Mouse (Mus musculus) left cerebral cortex, postnatal 4 days (tissue): ENCODE results near the gene Atrnl1. TPM values are rescaled to one million over a fixed set of nuclear protein-coding genes. Genes with fewer than 3 reads are reported as not detected.

ENCODE experiments used
- DNase-seq: peaks from one replicate; pipeline ENCODE4 v3.0.0-alpha.2; 2022
- intact Hi-C: fragments of 180-260 bp; cut with DNase I; formaldehyde crosslinking; loops from one replicate; pipeline ENCODE4 v1.15.1; 2025
- total RNA-seq, 2 experiments: library from RNA; stranded (reverse); gene quantifications; 2 replicates each; pipeline ENCODE4 v1.2.3; 2021

Atrnl1 gene
- total RNA-seq, 2 experiments from 2014 or later, result 79.5 to 86.2 TPM

DNA sequence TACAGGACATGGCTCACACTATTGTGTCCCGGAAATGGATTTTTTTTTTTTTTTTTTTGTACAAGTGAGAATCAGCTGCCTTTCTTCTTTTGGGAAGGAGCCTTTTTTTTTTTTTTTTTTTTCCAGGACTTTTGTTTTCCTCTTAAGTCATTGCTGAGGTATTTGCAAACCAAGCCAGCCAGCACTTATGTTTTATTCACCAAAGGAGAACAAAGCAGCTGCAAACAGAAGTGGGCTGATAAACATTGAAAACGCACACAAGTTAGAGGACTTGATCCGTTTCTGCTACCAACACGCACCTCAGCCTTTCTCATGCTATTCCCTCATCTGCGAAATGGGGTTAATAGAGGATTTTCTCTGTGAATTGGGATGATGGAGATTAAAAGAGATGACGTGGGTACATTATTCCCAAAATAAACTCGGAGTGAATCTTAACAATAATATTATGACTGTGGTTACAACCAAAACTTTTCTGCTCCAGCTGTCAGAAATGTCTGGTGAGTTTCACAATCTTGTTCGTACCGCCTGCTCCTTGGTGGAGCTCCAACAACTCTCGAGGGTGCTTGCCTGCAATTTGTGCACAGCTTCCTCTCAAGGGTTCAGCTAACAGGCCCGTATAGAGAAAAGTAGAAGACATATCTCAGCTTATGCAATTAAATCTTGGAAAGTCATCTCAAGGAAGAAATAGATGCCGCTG is 1.3 kb upstream of the Atrnl1 start:
- DNase-seq, result no peak
- intact Hi-C loops, result loop anchor here (5.0 kb wide), 1 partner anchor 122 kb away; no protein-coding TSS in a partner anchor

DNA sequence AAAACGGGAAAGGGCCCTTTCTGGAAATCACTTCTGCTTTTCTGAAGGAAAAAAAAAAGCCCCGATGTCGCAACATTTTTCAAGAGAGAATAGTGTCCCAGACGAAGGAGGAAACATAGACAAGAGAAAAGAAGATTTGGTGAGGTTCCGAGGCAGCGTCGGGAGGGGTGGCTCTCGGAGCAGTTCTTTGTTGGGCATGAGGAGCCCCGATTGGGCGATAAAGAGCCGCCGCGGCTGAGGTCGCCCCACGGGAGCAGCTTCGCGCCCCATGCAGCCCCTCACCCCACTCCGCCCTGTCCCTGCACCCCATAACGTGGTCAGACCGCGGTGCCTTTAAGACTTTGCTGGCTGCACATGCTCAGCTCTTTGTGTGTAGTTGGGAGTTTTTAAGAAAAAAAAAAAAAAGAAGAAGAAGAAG is 767 bp upstream of the Atrnl1 start:
- peak; percentile 48 for DNase-seq
- intact Hi-C loops, result loop anchor here (5.0 kb wide), 1 partner anchor 123 kb away; no protein-coding TSS in a partner anchor

DNA sequence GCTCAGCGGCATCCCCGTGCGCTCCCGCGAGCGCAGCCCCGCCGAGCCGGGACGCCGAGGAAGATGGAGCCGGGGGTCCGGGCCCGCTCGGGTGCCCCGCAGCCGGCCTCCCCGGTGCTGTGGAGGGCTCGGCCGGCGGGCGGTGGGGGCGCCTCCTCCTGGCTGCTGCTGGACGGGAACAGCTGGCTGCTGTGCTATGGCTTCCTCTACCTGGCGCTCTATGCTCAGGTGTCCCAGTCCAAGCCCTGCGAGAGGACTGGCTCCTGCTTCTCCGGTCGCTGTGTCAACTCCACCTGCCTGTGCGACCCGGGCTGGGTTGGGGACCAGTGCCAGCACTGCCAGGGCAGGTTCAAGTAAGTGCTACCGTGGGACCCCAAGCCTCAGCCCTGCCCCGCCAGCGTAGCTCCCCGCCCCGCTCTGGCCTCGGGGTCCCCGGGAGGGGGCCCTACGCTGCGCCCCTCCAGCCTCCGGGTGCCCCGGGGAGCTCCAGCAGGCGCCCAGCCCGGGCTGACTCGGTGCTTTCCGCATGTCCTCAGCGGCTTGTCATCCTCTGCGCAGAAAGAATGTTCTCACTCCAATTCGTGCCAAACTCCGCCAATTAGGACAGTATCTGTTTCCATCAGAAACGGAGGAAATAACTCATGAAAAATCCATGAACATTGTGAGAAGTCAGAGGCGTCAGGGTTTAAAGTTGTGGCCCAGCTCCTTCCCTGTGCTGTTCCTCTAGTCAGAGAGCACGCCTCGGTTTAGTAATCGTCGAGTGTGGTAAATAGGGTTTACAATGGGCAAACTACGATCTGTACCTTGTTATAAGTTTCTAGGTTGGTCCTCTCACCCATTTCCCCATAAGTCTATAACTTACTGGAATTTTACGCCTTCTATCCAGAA is 701 bp downstream of the Atrnl1 start:
- DNase-seq, result peak; percentile 44
- intact Hi-C loops, result loop anchor here (5.0 kb wide), 1 partner anchor 124 kb away; no protein-coding TSS in a partner anchor

DNA sequence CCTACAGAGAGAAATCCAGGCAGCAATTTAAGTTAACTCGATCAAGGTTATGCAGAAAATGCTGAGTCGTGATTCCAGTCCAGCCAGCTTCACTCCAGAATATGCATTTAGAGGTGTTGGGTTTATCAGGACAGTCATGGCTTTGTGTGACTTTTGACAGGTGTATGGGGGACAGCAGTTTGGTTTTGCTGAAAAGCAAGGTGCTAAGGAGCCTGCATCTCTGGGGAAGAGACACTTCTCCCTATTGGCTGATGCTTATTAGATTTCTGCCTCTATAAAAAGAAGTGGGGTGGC is 1.3 kb downstream of the Atrnl1 start:
- intact Hi-C loops, result loop anchor here (5.0 kb wide), 1 partner anchor 125 kb away; no protein-coding TSS in a partner anchor
- DNase-seq, result no peak

DNA sequence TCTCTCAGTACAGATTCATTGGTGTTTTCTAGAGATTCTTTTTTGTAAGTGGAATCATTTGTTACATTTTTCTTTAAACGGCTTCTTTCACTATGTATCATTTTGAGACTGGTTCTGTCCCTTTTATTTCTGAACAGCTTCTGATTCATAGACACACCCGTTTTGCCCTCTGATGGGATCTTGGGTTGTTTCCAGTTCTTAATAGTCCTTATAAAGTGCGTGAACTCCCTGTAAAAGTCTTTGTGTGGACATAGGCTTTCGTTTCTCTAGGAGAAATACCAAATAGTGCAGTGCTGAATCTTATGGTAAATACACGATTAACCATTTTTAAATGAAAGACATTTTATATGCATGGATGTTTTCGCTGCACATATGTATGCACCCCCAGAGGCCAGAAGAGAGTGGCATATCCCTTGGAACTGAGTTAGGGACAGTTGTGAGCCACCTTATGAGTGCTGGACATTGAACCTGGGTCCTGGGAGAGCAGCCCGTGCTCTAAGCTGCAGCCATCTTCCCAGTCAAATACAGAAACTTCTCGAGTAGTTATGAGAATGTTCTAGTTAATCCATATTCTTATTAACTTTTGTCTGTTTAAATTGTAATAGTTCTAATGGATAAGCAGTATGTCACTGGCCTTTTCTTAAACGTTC is 5.3 kb downstream of the Atrnl1 start:
- no peak for DNase-seq
- intact Hi-C loops, result no loop called here

- DNase-seq, result no peak
- intact Hi-C loops, result no loop called here
Observed at GRCm38 (mm10) chr19:57619088-57619487, 8.3 kb downstream of the Atrnl1 start.

DNA sequence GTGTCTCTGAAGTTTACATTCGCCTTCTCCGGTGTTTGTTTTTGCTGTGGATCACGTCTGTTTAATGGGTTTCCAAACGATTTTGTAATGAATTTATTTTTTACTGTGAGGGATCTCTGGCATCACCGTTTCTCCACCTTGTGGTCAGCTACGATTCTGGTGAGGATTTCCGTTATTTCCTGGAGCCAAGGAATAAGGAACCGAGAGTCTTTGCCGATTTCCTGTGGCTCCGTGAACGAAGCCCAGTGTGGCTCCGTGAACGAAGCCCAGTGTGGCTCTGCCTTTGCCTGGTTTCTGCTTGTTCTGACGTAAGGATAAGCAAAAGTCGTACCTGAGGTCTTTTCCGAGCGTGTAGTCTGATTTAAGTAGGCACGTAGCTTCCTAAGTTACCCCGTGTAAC is 11.0 kb downstream of the Atrnl1 start:
- DNase-seq, result no peak
- intact Hi-C loops, result loop anchor here (10.0 kb wide), 1 partner anchor 457 kb away; no protein-coding TSS in a partner anchor

DNA sequence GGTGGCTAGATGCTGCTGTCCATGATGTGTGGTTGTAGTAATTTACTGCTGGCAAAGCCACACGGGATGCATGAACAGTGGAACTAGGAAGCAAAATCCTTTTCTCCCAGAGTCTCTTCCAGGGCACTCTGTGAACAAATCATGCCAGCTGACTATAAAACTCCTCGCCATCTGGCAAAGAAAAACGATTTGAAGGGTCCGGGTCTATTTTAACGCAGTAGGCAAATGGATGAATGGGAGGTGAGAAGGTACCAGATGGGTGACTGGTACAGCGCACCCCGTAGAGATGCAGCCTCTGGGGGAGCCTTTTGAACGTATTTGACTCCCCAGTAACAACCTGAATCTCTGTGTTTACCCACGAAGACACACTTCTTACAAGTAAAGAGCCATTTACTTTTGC is 14.9 kb downstream of the Atrnl1 start:
- DNase-seq, result no peak

GRCm38 (mm10) chr19:57627251-57627650 is 16.4 kb downstream of the Atrnl1 start:
- DNase-seq, result no peak

More for the DNA sequence above, 14.9 kb downstream of the Atrnl1 start:
- intact Hi-C loops, result loop anchor here (10.0 kb wide), 1 partner anchor 461 kb away; no protein-coding TSS in a partner anchor

GRCm38 (mm10) chr19:57642536-57642935 is 31.7 kb downstream of the Atrnl1 start:
- peak; percentile 4 for DNase-seq
- intact Hi-C loops, result loop anchor here (10.0 kb wide), 1 partner anchor 238 kb away; no protein-coding TSS in a partner anchor

More at GRCm38 (mm10) chr19:57627251-57627650, 16.4 kb downstream of the Atrnl1 start:
- intact Hi-C loops, result loop anchor here (10.0 kb wide), 1 partner anchor 462 kb away; no protein-coding TSS in a partner anchor

GRCm38 (mm10) chr19:57642980-57643379 is 32.1 kb downstream of the Atrnl1 start:
- no peak for DNase-seq
- intact Hi-C loops, result loop anchor here (10.0 kb wide), 1 partner anchor 238 kb away; no protein-coding TSS in a partner anchor

- no peak for DNase-seq
- intact Hi-C loops, result loop anchor here (10.0 kb wide), 1 partner anchor 244 kb away; no protein-coding TSS in a partner anchor
Observed at GRCm38 (mm10) chr19:57648202-57648943, 37.5 kb downstream of the Atrnl1 start.

- intact Hi-C loops, result loop anchor here (10.0 kb wide), 1 partner anchor 244 kb away; no protein-coding TSS in a partner anchor
- no peak for DNase-seq
Observed at GRCm38 (mm10) chr19:57648944-57649271, 38.1 kb downstream of the Atrnl1 start.

DNA sequence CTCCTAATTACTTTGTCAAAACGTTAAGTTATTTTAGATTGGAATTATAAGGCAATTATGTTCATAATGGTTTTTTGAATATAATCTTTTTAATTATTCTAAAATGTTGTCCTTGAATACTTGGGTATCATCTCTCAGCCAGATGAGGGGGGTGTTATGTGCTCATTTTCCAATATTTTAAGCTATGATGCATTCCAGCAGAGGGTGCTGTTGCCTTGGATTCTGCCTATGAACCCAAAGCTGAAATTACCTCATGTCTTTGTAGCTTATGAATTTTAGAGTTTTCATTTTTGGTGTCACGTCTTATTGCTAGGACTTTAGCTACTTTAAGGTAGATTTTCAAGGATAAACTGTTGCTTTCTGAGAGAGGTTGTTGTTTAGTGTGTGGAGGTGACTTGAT is 44.2 kb downstream of the Atrnl1 start:
- DNase-seq, result peak; percentile 63

DNA sequence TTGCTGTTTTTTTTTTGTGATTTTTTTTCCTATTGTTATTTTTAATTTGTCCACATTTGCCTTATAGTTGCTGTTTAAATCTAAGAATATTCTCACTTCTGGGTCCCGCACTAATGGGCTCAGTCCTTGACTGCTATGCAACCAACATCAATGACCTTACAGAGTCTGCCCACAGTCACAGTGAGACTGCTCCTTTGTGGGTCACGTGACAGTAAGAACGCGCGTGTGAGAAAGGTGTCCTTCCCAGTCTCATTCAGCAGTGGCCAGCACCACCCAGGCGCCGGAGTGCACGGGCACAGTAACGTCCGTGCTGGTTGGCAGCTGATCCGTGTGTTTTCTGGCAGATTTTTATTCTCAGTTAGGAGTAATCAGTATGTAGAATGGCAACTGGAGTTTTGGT is 44.7 kb downstream of the Atrnl1 start:
- intact Hi-C loops, result loop anchor here (5.0 kb wide), 1 partner anchor 977 kb away; no protein-coding TSS in a partner anchor
- no peak for DNase-seq

More for the DNA sequence above, 44.2 kb downstream of the Atrnl1 start:
- intact Hi-C loops, result loop anchor here (5.0 kb wide), 1 partner anchor 977 kb away; no protein-coding TSS in a partner anchor

DNA sequence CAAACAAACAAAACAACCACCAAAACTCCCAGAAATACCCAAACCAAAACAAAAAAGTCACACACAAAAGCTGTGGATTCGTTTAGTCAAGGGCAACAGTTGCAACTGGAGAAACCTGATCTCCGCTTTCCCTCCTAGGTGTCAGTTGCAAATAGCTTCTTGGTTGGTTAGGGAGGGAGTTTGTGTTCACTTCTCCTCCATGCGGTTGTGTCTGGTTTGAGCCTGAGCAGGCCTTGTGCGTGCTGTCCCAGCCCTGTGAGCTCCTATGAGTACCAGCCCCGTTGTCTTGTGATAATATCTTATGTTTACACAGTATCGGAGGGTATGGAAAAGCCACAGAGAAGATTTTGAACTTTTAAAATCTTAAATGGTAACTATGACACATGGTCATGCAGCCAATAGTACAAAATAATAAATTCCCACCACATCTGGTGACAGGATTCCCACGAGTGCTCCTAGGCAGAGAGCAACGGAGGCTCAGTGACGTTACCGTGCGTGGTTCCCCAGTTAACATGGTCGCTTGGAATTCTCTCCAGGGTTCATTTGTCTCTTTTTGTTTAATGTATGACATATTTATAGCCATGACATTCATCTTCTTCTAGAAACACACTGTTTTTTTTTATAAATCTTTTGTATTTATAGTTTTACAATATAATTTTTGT is 46.7 kb downstream of the Atrnl1 start:
- intact Hi-C loops, result loop anchor here (5.0 kb wide), 1 partner anchor 975 kb away; no protein-coding TSS in a partner anchor
- DNase-seq, result no peak

DNA sequence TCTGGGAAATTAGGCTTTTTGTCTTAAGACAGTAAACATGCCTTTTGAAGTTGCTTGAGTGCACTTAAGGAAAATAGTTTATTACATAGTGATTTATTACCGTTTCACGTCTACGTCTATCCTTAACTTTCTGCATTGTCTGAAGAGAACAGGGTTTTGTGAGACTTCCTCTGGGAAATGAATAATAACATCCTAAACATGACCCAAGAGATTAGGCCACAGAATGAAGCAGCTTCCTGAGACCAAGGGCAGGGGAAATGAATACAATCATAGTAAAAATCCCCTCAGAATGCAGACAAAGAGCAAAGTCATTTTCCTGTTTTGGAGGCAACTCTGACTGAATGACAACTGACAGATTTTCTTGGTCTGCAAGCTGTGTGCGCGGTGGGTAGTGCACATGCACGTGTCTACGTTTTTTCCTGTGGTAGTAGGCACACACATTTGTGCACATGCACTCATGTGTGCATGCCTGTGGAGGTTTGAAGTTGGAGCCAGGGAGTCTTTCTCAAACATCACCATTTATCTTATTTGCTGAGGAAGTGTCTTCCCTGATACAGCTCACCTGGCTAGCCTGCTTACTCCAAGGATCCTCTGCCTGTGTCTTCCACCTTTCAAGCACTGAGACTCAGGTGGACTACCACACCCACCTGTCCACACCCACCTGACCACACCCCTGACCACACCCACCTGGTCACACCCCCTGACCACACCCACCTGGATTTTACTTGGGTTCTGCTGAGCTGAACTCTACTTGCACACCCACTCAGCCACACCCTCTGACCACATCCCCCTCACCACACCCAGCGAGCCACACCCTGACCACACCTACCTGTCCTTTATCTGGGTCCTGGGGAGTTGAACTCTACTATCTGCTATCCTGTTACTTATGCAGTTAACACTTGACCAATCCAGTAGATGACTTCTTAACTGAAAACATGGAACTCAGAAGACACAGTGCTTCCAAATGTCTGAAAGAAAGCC is 47.6 kb downstream of the Atrnl1 start:
- no peak for DNase-seq
- intact Hi-C loops, result loop anchor here (5.0 kb wide), 1 partner anchor 974 kb away; no protein-coding TSS in a partner anchor

- intact Hi-C loops, result no loop called here
Observed at GRCm38 (mm10) chr19:57667011-57667410, 56.2 kb downstream of the Atrnl1 start.

More at GRCm38 (mm10) chr19:57667011-57667410, 56.2 kb downstream of the Atrnl1 start:
- DNase-seq, result no peak
